Mouse (Mus musculus): ENCODE data around the gene Pard6a. TPM values are rescaled to one million over a fixed set of nuclear protein-coding genes. Genes with fewer than 3 reads are reported as not detected.

Gene Pard6a
- total RNA-seq, 2 experiments from 2014 or later = 10.7 to 14.0 TPM

DNA sequence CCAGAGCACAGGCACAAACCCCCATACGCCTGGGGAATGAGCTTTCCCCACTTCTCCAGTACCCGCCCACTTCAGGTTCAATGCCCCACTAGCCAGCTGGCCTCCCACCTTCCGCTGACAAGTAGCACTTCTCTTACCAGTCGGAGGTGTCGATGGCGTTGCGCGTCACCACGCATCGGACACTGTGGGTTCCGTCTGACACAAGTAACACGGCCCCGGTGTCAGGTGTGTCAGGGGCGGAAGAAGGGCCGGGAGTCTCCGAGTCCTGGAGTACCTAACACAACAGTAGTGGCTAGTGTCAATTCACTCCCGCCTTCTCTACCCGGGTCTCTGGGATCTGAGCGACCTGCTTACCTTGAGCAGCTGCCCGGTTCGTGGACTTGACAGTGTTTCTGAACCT is 382 bp upstream of the Pard6a start:
- DNase-seq = peak; percentile 46 to 52

DNA sequence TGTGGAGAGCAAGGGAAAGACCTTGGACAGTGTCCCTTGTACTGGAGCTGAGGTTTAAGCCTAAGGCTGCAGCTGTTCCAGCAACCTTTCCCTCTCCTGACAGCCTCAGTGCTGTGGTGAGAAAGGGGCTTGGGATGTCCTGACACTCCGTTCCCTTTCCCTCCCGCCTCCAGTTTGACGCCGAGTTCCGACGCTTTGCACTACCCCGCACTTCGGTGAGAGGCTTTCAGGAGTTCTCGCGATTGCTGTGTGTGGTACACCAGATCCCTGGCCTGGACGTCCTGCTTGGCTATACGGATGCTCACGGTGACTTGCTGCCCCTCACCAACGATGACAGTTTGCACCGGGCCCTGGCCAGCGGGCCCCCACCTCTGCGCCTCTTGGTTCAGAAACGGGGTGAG is 1.1 kb downstream of the Pard6a start:
- DNase-seq = no peak

DNA sequence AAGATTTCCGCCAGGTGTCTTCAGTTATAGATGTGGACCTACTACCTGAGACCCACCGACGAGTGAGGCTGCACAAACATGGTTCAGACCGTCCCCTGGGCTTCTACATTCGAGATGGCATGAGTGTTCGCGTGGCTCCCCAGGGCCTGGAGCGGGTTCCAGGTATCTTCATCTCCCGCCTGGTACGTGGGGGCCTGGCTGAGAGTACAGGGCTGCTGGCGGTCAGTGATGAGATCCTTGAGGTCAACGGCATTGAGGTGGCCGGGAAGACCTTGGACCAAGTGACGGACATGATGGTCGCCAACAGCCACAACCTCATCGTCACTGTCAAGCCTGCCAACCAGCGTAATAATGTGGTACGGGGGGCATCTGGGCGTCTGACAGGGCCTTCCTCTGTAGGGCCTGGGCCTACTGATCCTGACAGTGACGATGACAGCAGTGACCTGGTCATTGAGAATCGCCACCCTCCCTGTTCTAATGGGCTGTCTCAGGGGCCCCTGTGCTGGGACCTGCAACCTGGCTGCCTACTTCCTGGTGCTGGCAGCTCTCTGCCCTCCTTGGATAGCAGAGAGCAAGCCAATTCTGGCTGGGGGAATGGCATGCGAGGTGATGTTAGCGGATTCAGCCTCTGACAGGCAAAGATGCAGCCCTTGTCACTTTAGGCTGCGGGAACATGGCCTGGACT is 1.9 kb downstream of the Pard6a start:
- no peak for DNase-seq

DNA sequence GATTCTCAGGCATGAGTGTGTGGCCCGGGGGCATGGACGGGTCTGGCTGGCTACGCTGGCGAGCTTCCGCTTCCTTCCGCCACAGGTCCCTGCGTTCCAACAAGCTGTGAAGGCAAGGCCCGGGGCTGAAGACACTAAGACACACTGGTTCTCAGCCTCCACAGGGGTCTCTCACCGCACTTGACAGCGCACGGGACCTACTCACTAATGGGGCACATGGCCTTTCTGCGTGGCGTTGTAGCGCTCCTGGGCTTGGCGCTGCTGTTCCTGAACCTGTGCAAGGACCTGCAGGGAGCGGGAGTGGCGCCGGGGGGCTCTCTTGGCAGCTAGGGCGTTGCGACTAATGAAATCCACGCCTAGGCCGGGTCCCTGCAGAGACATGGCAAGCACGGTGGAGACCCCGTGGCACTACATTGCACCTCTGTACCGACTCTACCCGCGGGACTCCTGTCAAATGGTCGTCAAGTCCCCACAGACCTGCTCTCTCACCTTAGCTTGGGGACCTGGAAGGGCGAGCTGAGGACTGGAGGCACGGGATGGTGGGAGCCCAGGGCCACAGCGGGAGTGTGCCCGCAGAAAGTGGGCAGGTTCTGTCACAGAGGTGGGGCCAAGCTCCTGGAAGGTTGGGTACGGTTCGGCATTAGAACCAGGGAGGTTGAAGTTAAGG is 3.3 kb downstream of the Pard6a start:
- DNase-seq = no peak

DNA sequence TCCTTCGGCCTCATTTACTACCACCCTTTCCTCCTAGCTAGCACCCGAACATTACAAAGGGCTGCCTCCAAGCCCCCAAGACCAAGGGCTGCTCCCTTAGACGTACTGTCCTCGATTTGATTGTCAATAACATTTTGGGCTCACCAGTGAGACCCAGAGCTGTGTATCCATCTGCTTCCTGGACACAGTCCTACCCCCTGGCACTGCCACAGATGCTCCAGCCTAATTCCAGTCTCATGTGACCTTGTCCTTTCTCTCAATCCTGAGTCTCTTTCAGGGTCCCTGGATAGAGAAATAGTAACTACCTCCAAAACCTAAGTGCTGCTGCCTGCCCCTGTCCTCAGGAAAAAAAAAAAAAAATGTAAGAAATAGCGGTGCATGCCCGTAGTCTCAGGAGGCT is 4.0 kb downstream of the Pard6a start:
- no peak for DNase-seq

DNA sequence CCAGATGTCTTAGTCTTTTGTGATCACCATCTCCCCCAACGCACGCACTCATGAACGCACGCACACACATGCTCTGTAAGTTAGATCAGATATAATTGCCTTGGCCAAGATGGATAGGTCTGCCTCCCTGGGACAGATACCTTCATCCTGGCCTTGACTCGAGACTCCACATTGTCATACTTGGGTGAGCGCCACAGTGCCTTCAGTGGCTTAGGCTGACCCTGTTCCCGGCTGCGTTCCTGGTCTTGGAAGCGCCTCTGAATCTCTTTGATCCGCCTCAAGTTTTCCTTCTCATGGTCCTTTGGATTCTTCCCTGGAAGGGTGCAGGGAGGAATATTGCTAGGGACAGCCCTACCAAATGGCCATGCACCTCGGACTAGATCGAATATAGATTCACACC is 5.5 kb downstream of the Pard6a start:
- no peak for DNase-seq

DNA sequence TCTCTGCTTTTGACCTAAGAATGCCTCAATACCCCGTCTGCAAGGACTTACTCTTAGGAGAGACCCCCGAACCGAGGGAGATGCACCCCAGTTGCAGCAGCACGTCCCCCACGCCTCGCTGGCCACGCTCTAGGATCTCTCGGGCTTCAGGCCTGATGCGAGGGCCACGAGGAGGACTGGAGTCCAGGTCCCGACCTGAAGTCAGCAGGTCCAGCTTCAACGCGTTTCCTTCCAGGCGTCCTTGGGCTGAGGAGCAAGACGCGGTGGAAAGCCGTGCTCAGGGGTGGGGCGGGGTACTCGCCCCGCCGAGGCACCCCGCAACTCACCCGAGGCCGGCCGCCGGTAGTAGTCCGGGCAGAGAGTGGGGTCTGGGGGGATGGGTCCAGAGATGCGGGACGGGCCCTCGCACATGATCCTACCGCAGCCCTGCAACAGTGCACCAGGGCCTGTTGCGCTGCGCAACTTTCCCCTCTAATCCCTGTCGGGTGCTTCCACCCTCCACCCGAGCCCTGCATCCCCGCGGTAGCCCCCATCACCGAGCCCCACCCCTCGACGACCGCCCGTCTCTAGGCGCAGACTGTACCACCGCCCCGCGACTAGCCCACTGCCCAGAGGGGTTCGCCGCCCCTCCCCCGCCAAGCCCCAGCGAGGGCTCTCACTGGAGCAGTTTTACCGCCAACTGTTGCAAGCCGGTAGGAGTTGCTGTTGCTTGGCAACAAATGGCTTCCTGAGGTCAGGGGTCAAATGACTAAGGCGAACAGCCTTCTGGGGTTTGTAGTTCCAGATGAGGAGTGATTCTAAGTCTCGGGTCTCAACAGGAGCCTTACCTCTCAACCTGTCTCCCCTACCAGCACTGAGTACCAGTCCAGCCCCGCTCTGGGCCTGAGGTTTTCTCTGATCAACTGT is 6.8 kb downstream of the Pard6a start, which contains the start of the genes 4933405L10Rik and Enkd1:
Gene 4933405L10Rik (plus strand): TSS at position 158 of the 906 bp plus-strand sequence.
Gene Enkd1 (minus strand): TSS at position 713 of the 906 bp plus-strand sequence.
- peak; percentile 85 to 88 for DNase-seq

DNA sequence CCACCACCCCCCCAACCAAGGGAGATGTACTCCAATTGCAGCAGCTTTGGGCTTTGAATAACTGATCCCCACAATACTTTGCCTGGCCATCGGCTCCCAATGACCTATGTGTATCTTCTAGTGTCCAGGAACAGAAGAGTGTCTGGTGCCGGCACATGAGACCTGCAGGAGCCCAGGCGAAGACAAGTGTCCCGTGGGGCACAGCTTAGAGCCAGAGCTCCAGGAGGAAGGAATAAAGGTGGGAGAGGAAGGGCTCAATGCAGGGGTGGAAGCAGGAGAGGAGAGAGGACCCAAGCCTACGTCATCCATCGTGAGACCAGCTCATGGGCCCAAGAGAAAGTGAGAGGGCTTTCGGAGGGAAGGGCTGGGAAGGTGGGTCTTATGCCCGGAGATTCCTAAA is 7.7 kb downstream of the Pard6a start:
- DNase-seq = no peak

DNA sequence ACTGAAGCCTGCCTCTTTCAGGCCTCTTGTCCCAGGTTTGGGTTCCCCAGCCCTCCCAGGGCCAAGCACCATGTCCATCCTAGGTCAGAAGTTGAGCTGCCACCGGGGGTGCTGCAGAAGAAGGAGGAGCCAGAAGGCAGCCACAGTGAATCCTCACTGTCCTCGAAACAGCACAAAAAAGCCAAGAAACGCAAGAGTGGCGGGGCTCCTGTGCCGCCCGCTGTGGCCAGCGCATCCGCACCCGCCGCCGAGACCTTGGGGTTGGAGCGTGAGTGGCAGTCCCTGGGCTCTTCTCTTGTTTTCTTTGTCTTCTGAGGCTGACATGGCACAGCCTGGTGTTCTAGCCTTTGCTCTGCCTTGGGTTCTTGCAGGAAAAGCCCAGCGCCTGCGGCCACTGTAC is 8.4 kb downstream of the Pard6a start:
- no peak for DNase-seq

DNA sequence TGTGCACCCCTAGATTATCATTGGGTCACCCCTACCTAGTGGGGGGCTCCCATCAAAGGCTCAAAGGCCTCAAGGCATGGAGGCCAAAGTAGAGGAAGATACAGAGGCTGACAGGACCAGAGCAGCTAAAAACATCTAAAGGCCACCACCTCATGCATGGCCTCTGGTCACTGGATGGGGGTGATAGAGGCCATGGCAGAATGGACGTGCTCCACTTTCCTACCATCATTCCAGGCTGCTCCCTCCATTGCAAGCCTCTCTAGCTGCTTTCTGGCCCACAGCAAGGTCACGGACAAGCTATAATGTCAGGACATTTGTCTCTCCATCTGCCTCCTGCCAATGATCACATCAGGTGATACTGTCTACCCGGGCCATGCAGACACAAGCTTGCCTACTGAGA is 11.3 kb downstream of the Pard6a start:
- no peak for DNase-seq

DNA sequence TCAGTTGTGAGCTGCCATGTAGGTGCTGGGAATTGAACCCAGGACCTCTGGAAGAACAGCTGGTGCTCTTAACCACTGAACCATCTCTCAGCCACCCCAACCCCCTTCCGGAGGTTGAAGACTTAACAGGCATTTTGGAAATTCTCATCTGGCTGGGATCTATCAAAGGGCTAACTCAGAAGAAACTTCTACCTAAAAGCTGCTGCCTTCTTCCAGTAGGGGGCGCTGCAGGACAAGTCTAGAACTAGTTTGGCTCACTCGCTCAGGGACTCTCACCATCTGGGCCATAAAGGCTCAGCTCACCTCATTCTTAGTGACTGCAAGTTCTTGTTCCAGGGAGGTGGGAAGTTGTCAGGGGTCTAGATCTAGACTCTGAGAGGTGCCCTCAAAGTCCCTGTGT is 13.2 kb downstream of the Pard6a start:
- DNase-seq = peak; percentile 91

DNA sequence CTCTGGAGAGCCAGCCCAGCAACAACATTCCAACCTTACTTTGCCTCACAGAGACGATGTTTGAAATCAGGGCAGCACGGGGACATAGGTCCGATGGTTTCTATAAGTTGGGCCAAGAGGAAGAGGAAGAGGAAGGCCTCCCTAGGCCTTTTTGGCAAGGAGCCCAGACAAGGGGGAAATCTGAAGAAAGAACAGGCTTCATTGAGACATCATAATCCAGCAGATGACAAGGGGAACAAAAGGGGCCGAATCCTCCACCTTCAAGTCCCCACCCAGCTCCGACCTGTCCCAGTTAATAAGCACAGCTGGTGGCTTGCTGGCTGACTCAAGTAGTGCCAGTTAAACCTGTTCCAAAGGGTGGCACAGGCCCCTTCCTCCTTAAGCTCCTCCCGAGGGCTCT is 14.1 kb downstream of the Pard6a start:
- no peak for DNase-seq

DNA sequence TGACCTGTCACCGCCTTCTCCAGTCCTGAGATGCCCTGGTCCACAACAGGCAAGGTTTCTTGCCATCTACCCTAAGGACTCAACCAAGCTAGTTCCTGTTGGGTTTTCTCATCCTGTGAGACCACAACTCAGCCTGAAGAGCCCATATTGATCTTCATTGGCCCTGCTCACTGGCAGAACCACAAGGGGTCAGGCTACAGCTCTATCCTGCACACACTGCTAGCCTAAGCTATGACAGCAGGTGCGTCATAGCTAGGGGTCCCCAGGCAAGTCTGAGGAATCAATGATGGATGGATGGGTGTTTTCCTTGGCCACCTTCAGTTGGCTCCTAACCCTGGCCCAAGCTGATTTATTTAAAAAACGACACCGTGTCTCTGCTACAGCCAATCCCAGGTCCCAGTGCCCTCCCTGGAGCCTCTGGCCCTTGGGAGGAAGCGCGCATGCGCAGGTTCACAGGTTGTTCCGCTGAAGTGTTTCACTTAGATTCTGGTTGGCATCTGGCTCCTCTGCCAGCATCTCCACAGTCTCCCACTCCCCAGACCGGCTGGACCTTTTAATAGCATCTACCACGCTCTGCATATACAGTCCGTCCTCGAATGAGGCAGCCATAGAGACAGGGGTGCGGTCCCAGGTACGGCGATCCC is 15.5 kb downstream of the Pard6a start:
- no peak for DNase-seq

DNA sequence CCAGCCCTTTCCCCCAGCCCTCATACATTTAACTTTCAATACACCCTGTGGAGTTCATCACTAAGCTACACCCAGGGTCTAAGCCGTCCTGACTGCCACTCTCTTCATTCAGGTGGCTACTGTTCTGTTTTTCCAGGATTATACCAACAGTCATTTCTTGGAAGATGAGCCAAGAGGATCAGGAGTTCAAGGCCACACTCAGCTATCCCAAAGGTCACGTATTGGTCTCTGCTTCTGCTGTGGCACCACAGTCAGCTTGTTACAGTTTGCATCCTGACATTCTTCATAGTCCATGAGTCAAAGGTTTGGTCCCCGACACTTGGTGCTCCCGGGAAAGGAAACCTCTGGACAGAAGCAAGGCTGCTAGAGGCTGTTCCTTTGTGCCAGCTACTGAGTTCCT is 18.7 kb downstream of the Pard6a start:
- peak in 1 of 2 experiments; percentile 25 for DNase-seq

DNA sequence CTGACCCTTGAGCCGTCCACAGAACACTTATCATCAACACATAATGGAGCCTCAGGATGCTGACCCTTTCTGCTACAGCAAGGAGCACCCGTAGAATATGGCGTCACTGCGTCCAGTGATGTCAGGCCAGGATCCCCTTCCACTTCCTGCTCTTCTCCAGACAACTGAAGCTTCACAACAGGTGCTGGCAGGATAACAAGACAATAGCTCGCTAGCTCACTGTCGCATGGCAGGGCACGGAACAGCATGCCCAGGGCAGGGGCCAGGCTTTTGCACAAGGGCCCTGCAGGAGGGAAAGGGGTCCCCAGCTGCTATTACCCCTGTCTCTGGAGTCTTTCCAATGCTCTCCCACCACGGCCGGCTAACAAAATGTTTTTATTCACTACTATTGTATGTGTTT is 21.9 kb downstream of the Pard6a start:
- no peak for DNase-seq

DNA sequence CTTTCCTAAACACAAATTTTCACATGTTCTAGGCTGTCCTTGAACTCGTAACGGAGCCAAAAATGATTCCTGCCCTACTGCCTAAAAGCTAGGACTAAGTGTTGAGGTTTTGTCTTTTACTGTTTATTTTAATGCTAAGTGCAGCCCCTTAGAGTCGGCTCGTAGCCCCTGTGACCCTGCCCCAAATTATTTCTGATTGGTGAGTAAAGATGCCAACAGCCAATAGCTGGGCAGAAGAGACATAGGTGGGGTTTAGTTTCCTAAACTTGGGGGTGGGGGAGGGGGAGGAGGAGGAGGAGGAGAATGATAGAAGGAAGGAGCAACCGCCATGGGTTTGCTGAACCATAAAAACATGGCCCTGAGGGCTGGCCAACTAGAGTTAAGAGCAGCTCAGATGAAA is 24.8 kb downstream of the Pard6a start:
- DNase-seq = no peak

DNA sequence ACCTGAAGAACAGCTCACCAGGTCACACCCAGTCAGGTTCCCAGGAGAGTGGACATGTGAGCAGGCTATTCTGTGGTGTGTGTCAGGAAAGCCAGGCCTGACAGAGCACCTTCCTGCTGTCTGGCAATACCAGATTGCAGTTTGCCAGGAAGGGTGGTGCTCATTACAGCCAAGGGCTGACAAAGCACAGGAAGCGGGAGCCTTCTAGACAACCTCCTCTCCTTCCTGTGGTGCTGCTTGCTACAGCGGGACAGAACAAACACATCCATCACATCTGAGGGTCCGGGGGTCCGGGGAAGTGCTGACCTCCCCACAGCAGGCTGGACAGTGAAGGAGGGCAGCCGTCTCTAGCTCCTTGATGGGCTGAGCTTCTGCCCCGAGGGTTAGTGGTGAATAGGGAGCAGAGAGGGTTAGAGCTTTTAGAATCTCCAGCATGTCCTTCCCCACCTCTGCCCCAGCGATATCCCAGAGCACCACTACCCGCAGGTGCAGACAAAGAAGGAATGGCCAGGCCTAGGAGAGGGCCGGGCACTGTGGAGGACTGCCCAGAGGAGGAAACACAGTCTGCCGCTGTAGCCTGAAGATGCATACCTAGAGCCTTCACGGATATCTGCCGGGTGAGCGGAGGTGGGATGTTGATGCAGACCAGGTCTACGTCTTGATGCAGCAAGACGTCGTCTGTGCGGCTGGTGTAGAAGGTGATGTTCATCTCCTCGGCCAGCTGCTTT is 26.6 kb downstream of the Pard6a start:
- peak; percentile 37 to 55 for DNase-seq

DNA sequence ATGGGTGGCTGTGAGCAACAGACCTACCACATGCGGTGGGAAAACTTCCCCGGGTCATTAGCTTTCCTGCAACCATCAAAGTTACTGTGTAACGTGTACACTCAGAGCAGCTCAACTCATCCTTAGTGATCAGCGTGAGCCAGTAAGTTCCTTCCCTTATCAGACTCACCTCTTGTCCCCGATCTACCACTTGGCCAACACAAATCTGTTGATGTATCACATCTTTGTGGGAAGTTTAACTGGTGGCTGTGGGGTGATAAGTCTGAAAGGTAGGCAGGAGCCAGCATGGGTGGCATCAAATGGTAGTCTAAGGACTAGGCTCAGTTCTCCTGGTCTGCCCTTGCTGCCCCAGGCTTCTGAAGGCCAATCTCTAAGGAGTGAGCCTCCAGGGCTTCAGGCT is 31.2 kb downstream of the Pard6a start:
- DNase-seq = no peak

DNA sequence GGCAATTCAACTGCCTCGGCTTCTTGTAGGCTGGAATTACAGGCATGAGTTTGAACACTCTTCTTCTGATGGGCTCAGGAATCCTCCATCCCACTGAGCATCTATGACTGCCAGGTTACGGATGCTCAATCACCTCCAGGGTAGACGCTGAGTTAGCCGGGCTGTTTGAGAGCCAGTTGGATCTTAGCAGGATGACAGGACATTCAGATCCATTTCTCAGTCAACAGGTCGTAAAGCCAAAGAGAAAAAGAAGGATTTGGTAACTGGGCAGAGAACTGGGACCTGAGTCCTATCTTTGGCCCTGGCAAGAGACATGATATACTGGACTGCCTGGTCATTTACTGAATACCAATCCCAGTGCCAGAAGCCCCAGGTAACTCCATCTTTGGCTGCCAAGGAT is 38.3 kb downstream of the Pard6a start:
- DNase-seq = no peak

DNA sequence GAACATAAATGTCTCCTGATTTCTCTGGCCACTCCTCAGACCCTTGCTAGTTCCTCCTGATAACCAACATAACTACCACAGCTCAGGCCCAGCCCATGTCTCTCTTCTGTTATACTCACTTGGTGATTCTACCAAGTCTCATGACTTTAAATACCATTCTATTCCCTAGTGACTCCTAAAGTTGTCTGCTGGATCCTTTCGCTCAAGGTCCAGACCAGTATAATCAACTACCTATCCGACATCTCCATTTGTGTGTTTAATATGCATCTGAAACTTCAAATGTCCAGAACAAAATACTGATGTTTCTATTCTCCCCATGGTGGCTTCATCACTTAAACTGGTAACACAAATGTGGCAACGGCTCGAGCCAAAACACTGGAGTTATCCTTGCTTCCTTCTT is 42.4 kb downstream of the Pard6a start:
- DNase-seq = no peak

DNA sequence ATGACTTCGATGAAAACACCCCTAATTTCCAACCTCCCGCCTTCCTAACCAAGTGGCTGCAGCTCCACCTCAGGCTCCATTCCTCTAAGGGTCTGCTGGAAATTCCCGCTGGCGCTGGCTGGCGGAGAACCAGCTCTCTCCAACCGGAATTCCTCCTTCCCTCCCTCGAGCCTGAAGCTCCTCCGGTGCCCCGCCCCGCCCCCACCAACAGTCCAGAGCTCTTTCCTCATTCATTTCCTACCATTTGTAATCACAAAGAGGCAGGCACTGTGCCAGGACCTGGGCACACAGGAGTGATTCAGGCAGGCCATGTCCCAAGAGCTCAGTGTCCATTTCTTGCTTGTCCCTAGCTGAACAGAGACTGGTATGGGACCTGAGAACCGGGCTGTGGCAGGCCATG is 49.7 kb downstream of the Pard6a start:
- peak; percentile 92 to 94 for DNase-seq
